Mouse (Mus musculus) heart, adult 18-20 months (tissue): Measurements from ENCODE around the gene Brd7. TPM values are rescaled to one million over a fixed set of nuclear protein-coding genes. Genes with fewer than 3 reads are reported as not detected.

Source experiments
- DNase-seq, 2 experiments: peaks; one replicate each; pipeline ENCODE4 v3.0.0; 2021 to 2022; ENCODE audit warnings: mixed read lengths in 1 of 2
- total RNA-seq, 2 experiments: library from RNA; stranded (reverse); gene quantifications; 2 replicates each; pipeline ENCODE4 v1.2.3; 2021

Gene Brd7
- total RNA-seq, 2 experiments from 2014 or later = 70.0 to 74.0 TPM

GRCm38 (mm10) chr8:88357226-88357933 is 4.6 kb downstream of the Brd7 start:
- no peak for DNase-seq

- no peak for DNase-seq
Observed at GRCm38 (mm10) chr8:88349046-88349445, 12.9 kb downstream of the Brd7 start.

- no peak for DNase-seq
Observed at GRCm38 (mm10) chr8:88342026-88342425, 20.0 kb downstream of the Brd7 start.

- DNase-seq = no peak
Observed at GRCm38 (mm10) chr8:88339887-88340695, 21.9 kb downstream of the Brd7 start.

GRCm38 (mm10) chr8:88339221-88339620 is 22.8 kb downstream of the Brd7 start:
- peak in 1 of 2 experiments; percentile 37 for DNase-seq

- DNase-seq = no peak
Observed at GRCm38 (mm10) chr8:88334975-88335374, 27.0 kb downstream of the Brd7 start.

- no peak for DNase-seq
Observed at GRCm38 (mm10) chr8:88334384-88334783, 27.6 kb downstream of the Brd7 start.

GRCm38 (mm10) chr8:88330816-88331215 is 31.2 kb downstream of the Brd7 start:
- no peak for DNase-seq

- peak; percentile 29 to 58 for DNase-seq
Observed at GRCm38 (mm10) chr8:88328689-88329088, 33.3 kb downstream of the Brd7 start.

- DNase-seq = no peak
Observed at GRCm38 (mm10) chr8:88326328-88326727, 35.7 kb downstream of the Brd7 start.

GRCm38 (mm10) chr8:88325795-88326194 is 36.2 kb downstream of the Brd7 start:
- DNase-seq = no peak

GRCm38 (mm10) chr8:88325251-88325650 is 36.7 kb downstream of the Brd7 start:
- no peak for DNase-seq

- DNase-seq = no peak
Observed at GRCm38 (mm10) chr8:88324760-88325159, 37.2 kb downstream of the Brd7 start.

- no peak for DNase-seq
Observed at GRCm38 (mm10) chr8:88323523-88323922, 38.5 kb downstream of the Brd7 start.

GRCm38 (mm10) chr8:88321387-88321786 is 40.6 kb downstream of the Brd7 start:
- DNase-seq = no peak

- no peak for DNase-seq
Observed at GRCm38 (mm10) chr8:88320134-88320533, 41.9 kb downstream of the Brd7 start.

- no peak for DNase-seq
Observed at GRCm38 (mm10) chr8:88318151-88318550, 43.8 kb downstream of the Brd7 start.

GRCm38 (mm10) chr8:88317341-88317740 is 44.7 kb downstream of the Brd7 start:
- no peak for DNase-seq

- DNase-seq = peak; percentile 68 to 69
Observed at GRCm38 (mm10) chr8:88316139-88316931, 45.7 kb downstream of the Brd7 start.

- DNase-seq = no peak
Observed at GRCm38 (mm10) chr8:88315302-88315701, 46.7 kb downstream of the Brd7 start.

GRCm38 (mm10) chr8:88313991-88314390 is 48.0 kb downstream of the Brd7 start:
- DNase-seq = no peak

- DNase-seq = peak; percentile 75 to 86
Observed at GRCm38 (mm10) chr8:88312966-88313365, 49.0 kb downstream of the Brd7 start.

- DNase-seq = no peak
Observed at GRCm38 (mm10) chr8:88310286-88310685, 51.7 kb downstream of the Brd7 start.
